Mouse (Mus musculus) lung, postnatal 36 days (tissue): ENCODE data around the gene Hist1h2ae.
"Not testable (repeated sequence)": the region's sequence is repeated elsewhere in the genome, so short reads cannot be mapped to it uniquely, and the experiment has no call there.

Experiments used
- DNase-seq: peaks from one replicate; pipeline ENCODE4 v3.0.0; 2022; ENCODE audit warnings: mixed read lengths

The Hist1h2ae gene

DNA sequence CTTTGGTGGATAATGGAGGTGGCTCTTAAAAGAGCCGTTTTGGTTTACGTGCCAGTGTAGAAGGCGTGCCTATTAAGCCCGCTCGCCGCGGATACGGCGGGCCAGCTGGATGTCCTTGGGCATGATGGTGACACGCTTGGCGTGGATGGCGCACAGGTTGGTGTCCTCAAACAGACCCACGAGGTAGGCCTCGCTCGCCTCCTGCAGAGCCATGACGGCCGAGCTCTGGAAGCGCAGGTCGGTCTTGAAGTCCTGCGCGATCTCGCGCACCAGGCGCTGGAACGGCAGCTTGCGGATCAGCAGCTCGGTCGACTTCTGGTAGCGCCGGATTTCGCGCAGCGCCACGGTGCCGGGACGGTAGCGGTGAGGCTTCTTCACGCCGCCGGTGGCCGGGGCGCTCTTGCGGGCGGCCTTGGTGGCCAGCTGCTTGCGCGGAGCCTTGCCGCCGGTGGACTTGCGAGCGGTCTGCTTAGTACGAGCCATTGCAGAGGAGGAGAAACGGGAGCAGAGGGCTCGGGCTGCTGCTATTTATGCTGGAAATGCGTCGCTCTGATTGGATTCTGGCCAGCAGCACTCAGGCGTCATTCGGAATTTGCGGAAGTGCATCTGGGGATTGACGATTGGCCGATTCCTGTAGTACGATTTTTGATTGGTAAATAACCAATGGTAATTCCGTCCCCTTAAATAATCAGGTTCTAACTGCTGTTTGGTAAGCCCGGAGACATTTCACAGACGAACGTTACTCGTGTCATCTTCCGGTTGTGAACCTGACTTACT is 8.9 kb downstream of the Hist1h2ae start, which contains the start of gene Hist1h3e:
TSS of gene Hist1h3e (minus strand) at position 487 of the 777 bp plus-strand sequence.
- DNase-seq = peak; percentile 97

DNA sequence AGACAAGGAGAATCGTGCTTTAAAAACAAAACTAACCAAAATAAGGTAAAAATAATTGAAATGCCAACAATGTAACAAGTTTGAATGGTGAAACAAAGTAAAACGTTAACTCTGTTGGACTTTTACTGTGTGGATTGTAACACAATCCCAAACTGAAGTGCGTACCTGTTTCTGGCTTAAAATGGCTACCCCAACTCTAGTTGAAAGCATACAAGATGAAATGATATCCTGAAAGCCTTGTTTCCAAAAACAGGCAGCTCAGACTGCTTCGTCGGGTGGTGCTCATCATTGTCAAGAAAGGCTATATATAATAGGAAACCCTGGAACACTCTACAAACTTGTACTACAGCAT is 9.5 kb downstream of the Hist1h2ae start:
- not testable (repeated sequence) for DNase-seq

DNA sequence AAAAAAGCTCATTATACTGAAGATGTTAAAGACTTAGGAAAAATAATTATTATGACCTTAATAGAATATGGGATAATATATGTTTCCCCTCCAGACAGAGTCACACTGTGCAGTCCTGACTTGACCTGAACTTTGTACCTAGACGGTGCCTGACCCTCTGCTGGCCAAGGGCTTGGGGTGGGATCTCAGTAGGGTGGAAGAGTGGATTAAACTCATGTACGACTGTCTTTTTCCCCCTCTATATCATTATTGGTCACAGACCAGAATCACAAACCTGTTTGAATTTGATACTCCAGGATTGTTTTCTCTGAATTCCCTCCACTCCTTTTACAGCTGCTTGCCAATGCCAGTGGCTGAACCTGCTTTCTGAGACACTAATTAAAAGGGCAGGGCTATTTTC is 10.3 kb downstream of the Hist1h2ae start:
- not testable (repeated sequence) for DNase-seq

DNA sequence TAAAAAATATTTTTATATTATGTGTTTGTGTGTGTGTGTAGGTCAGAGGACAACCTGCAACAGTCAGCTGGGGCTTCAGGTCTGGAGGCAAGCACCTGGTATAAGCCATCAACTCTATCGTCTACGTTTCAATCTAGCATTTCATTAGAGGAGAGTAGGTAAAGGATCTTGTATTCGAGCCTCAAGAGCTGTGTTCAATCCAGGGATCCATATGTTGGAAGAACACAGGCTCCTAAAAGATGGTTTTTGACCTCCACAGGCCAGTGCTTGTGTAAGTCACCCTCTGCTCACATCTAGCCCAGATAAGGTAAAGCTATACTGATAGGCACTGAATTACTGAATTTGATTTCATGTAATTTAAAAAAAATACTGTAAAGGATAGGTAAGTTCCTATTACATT is 14.1 kb downstream of the Hist1h2ae start:
- DNase-seq = no peak

DNA sequence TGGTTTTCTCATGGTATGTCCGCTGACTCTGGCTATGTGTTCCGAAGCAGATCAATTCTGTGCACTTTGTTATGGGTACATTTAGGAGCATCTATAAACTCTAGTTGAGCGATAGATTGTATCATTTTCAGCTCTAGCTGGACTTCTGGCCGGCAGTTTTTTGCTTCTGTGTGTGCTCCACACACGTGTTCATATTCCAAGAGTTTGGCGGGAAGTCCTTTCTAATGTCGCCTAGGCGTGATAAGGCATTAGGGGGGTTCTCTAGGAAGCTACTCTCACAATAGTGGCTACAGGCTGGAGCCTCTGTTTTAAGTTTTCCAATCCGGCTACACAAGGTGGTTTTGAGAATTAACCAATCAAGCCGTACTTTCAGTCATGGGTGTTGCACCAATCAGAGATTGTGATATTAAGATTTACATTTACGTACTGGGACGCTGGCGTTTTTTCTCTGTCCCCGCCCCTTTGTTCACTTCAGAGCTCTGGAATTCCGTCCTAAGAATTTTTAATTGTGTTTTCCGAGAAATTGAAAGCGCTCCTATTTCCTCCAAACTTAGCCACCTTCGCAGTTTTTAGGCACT is 15.1 kb downstream of the Hist1h2ae start:
- peak; percentile 93 for DNase-seq

DNA sequence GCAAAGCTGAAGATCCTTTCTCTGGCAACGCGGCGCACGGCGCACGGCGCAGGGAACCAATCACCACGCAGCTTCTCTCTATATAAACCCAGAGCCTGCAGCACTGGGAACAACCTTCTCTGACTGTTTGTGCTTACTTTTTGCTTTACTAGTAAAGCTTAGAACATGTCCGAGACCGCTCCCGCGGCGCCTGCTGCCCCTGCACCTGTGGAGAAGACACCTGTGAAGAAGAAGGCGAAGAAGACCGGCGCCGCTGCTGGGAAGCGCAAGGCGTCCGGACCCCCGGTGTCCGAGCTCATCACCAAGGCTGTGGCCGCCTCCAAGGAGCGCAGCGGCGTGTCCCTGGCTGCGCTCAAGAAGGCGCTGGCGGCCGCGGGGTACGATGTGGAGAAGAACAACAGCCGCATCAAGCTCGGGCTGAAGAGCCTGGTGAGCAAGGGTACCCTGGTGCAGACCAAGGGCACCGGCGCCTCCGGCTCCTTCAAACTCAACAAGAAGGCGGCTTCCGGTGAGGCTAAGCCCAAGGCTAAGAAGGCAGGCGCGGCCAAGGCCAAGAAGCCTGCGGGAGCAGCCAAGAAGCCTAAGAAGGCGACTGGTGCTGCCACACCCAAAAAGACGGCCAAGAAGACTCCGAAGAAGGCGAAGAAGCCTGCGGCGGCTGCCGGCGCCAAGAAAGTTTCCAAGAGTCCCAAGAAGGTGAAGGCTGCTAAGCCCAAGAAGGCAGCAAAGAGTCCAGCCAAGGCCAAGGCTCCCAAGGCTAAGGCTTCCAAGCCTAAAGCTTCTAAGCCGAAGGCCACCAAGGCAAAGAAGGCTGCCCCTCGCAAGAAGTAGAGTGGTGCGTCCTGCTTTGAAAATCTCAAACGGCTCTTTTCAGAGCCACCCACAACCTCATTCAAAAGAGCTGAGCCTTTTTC is 15.8 kb downstream of the Hist1h2ae start:
- DNase-seq = peak; percentile 82

DNA sequence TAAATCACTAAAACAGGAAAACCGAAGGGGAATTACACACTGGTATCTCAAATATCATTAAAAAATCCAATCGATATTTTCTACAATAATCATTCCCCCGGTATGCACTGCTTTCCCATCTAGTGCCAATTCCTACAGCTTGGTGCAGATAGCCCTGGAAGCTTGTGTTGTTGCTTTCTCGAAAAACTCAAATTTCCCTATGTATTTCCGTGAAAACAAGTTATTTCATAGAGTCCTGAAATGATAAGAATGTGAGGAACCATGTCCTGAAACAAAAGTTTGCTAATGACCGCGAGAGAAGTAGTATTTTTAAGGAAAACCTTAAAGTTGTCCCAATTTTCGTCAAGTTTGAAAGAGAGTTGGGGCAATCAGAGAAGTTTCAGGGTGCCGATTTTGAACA is 16.6 kb downstream of the Hist1h2ae start:
- DNase-seq = no peak

DNA sequence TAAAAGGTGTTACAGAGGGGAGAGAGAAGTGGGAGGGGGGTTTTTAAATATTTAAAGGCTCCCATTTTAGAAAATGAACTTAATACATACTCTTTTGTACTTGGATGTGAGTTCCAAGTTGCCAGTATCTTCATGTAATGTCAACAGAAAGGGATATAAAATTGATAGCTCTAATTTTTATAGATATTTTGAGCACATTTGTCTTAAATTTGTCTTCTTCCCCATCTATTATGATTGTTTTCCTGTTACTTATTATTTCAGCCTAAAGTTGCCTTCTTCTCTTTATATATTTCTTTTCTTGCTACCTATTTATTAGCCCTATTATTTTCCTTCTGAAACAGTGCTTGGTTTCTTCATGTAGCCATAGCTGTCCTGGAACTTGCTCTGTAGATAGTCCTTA is 18.1 kb downstream of the Hist1h2ae start, which contains the start of gene Hist1h1d:
TSS of gene Hist1h1d (plus strand) at position 301 of the 400 bp plus-strand sequence.
- no peak for DNase-seq

DNA sequence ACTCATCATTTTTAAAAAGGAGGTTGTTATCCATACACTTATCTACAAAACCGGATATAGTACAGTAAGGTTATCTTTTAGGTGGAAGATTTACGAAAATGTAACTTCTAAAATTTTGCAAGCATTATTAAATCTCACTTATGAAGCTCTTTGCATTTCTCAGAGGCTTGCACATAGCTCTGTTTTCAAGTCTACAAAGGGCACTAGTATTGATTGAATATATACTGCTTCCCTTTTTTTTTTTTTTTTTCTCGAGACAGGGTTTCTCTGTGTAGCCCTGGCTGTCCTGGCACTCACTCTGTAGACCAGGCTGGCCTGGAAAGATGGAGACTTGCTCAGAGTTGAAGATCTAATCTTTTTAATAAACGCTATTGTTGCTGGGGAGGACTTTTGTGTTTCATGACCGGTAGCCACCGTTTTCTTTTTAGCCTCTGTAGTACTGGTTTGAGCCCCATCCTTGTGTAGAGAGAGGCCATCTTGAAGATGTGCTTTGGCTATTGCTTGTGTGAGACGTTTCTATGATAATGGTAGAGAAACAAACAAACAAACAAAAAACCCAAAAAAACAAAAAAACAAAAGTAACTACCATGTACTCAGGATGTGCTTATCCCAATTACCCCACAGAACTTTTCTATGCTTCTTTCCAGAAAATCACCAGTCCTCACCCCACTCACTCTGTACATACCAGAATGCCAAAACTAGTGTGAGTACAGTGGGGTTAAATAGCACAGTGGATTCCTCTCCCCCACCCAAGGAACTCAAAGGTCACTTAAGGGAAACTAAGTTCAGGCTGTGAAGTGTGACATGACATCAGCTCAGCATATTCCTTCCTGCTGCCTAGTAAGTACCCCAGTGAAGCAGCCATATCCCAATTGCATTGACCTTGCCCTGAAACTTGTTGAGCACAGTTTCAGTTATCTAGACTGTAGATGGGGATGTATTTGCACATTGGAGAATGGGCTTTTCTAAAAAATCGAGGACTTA is 18.8 kb downstream of the Hist1h2ae start:
- no peak for DNase-seq

DNA sequence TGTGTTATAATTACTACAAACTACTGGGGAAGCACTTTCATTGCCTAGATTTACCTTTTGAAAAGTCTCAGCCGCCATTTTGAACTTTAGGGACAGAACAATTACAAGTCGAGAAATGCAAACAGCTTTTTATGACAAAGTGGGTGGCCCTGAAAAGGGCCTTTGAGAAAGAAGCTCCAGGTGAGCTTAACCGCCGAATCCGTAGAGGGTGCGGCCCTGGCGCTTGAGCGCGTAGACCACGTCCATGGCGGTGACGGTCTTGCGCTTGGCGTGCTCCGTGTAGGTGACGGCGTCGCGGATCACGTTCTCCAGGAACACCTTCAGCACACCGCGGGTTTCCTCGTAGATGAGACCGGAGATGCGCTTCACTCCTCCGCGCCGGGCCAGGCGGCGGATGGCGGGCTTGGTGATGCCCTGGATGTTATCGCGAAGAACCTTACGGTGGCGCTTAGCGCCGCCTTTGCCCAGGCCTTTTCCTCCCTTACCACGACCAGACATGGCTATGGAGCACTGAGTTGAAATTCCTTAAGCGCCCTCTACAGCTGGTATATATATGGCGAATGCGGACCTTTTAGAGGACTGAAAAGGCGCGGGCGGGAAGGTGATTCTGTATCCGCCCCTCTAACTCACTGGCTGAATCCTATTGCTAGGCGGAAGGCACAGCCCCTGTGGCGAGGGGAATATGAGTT is 19.7 kb downstream of the Hist1h2ae start, which contains the start of gene Hist1h4f:
TSS of gene Hist1h4f (minus strand) at position 503 of the 689 bp plus-strand sequence.
- DNase-seq = peak; percentile 92

DNA sequence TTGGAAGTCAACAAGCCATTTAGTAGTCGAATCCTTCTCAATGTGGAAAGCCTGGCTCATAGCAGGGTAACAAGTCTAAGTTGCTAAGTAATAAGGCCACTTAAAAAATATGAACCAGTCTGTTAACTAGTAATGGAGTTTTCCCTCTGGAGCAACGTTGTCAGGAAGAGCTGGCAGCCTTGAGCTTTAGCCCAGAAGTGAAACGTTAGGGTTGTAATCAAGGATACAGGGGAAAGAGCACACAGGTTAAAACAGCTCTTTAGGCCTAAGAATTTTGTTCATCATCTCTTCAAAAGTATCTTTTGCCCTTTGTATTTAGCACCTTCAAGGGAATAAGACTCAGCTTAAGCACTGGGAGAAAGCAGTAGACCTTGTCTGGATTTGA is 20.3 kb downstream of the Hist1h2ae start:
- DNase-seq = no peak

DNA sequence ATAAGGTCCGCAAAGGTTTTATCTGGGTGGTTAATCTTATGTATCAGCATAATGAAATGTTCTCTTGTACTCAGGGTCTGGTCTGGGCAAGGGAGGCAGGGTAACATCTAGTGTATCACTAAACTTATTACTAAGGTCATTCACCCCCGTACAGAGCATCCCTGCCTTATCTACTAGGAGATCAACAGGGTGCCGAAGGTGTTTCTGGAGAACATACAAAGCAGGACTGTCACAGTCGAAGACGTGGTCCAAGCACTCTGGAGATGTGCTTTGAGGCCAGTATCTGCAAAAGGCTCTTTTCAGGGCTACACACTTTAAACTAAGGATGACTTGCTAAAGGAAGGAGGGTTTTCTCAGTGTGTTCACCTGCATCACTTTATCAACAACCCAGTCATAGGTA is 24.3 kb downstream of the Hist1h2ae start:
- DNase-seq = no peak

DNA sequence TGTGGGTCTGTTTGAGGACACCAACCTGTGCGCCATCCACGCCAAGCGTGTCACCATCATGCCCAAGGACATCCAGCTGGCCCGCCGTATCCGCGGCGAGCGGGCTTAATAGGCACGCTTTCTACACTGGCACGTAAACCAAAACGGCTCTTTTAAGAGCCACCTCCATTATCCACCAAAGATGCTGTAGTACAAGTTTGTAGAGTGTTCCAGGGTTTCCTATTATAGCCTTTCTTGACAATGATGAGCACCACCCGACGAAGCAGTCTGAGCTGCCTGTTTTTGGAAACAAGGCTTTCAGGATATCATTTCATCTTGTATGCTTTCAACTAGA is 26.3 kb downstream of the Hist1h2ae start:
- DNase-seq = not testable (repeated sequence)

DNA sequence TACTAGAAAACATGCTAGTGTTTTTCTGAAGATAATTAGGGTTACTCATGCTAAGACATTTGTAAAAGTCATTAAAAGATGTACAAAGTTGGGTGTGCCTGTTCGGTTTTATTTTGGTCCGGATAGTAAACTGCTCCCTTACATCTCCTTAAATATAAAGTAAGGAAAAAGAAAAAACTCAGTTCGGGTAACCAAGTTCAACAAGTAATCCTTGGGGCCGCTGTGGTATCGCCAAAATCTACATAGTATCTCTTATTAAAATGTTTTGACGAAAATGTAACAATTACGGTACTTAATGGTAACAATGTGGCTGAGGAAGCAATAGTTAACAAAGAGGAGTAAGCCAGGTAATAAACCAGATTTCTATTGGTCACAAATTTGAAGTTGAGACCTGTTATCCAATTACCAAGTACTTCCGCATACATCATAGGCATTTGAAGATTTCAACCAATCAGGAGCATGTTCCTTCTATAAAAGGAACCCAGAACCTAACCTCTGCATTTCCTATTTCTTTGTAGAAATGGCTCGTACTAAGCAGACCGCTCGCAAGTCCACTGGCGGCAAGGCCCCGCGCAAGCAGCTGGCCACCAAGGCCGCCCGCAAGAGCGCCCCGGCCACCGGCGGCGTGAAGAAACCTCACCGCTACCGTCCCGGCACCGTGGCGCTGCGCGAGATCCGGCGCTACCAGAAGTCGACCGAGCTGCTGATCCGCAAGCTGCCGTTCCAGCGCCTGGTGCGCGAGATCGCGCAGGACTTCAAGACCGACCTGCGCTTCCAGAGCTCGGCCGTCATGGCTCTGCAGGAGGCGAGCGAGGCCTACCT is 26.8 kb downstream of the Hist1h2ae start, which contains the start of gene Hist1h3f:
TSS of gene Hist1h3f (plus strand) at position 88 of the 822 bp plus-strand sequence.
- DNase-seq = peak; percentile 91

DNA sequence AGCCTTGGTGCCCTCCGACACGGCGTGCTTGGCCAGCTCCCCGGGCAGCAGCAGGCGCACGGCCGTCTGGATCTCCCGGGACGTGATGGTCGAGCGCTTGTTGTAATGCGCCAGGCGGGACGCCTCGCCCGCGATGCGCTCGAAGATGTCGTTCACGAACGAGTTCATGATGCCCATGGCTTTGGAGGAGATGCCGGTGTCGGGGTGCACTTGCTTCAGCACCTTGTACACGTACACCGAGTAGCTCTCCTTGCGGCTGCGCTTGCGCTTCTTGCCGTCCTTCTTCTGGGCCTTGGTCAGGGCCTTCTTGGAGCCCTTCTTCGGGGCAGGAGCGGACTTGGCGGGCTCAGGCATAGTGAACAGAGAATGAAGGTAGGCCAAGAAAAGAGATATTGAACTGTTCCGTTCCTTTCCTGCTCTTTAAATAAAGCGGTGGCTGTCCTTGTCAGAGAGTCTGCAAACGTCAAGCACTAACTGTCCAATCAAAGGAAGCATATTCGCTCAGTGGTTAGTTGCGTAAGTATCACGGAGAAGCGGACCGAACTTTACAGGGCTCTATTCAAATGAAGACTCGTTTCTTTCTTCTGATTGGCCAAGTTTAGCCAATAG is 27.9 kb downstream of the Hist1h2ae start, which contains the start of gene Hist1h2bh:
TSS of gene Hist1h2bh (minus strand) at position 394 of the 609 bp plus-strand sequence.
- peak; percentile 93 for DNase-seq

DNA sequence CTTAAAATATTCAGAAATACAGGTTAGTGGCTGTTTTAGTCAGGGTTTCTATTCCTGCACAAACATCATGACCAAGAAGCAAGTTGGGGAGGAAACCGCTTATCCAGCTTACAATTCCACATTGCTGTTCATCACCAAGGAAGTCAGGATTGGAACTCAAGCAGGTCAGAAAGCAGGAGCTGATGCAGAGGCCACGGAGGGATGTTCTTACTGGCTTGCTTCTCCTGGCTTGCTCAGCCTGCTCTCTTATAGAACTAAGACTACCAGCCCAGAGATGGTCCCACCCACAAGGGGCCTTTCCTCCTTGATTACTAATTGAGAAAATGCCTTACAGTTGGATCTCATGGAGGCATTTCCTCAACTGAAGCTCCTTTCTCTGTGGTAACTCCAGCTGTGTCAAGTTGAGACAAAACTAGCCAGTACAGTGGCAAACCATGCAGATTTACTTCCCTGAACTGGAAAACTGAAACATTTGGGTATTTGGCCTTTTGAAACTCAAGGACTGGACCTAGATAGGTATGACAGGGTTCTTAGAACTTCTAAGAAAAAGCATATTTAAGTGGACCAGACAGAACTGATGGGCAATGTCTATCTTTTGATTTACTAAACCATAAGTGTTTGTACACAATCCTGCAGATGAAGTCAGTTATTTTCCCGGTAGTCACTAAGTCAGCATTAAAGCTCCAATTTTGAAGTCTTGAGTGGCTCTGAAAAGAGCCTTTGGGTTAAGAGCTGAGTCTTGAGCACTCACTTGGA is 28.6 kb downstream of the Hist1h2ae start:
- not testable (repeated sequence) for DNase-seq

DNA sequence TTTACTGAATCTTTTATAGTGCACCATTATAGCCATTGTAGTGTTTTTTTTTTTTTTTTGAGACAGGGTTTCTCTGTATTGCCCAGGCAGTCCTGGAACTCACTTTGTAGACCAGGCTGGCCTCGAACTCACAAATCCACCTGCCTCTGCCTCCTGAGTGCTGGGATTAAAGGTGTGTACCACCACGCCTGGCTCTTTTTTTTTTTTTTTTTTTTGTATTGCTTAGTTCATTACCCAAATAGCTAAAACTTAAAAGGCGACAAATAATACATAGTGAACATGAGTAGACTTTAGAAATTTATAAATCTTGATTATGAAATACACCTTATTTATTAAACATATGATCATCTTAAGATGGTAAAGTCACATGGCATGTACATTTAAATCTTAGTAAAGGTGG is 29.5 kb downstream of the Hist1h2ae start:
- DNase-seq = no peak

DNA sequence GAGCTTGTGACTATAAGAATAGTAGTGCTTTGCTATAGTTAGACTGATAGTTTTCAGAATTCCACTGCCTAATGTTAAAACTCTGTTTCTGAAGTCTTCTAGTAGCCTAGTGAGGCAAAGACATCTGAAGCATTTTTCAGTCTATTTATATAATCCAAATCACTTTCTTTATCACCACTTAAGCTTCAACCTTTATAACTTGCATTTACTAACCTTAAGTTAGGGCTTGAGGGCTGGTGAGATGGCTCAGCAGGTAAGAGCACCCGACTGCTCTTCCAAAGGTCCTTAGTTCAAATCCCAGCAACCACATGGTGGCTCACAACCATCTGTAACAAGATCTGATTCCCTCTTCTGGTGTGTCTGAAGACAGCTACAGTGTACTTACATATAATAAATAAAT is 31.2 kb downstream of the Hist1h2ae start:
- not testable (repeated sequence) for DNase-seq

DNA sequence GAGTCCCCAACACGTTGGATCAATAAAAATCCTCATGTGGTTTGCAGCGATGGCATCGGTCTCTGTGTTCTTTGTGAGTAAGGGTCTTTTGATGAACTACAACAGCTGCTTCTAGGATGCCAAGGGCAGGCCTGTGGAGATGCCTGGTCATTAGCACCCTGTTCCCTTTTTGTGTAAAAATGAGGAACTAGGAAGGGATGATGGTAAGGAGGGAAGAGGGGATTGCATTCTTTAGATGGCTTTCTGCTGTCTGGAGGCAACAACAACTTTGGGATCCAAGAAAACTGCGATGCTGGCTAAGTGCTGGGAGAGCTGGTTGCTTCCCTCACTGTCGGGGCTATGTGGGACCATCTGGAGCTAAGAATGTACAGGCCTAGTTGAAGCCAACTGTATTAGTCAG is 32.8 kb downstream of the Hist1h2ae start:
- DNase-seq = no peak
